ENCODE assay signal across 8 mouse cellular contexts in the genomic region with DNA sequence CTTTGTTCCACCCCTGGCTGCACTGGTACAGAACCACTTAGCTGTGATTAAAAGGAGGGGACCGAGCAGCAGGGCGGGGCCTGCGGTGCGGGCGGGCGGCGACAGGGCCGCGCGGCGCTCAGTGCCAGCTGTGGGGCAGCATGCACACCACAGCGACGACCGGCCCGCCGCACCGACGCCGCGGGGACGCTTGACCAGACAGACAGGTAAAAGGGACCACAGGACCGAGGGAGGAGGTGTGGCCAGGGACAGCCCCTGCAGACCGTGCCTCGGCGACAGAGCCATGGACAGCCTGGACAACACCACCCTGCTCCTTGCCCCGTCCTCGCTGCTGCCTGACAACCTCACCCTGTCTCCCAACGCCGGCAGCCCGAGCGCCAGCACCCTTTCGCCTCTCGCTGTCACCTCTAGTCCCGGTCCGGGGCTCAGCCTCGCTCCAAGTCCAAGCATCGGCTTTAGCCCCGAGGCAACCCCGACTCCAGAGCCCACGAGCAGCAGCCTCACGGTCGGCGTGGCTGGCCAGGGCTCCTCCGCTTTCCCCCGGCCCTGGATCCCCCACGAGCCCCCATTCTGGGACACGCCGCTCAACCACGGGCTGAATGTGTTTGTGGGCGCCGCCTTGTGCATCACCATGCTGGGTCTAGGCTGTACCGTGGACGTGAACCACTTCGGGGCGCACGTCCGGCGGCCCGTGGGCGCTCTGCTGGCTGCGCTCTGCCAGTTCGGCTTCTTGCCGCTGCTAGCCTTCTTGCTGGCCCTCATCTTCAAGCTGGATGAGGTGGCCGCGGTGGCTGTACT. TPM values are rescaled to one million over a fixed set of nuclear protein-coding genes. Genes with fewer than 3 reads are reported as not detected.
A peak's percentile ranks its signal among the peaks of the same experiment; 100 is the strongest.
DNase-seq lines count a peak whose midpoint lies in the region; ATAC-seq and TF ChIP-seq lines count a peak whose summit lies in the region.

A gene (plus strand): TSS at position 100 of the 798 bp plus-strand sequence.

- peak within 1 kb of the TSS; percentile 62 for H3K4me2 ChIP-seq in heart, postnatal 0 days (ENCODE audit: low read depth, low read length)
- peak within 1 kb of the TSS; percentile 67 for H3K4me2 ChIP-seq in limb, embryonic 14.5 days (replicated peaks; ENCODE audit: low read depth, low read length, severe bottlenecking)
- H3K4me2 ChIP-seq in myocyte (ENCODE audit: low read depth): peak within 1 kb of the TSS; percentile 6

- TF ChIP-seq POLR2A in limb, embryonic 14.5 days (IDR thresholded peaks at IDR 0.05; ENCODE audit: borderline replicate concordance, extremely low read depth, insufficient read depth, insufficient read length): no peak
- no peak for TF ChIP-seq POLR2A in myocyte (IDR thresholded peaks at IDR 0.05; ENCODE audit: insufficient read length, low read depth)

- TF ChIP-seq EP300 in heart, postnatal 0 days (IDR thresholded peaks at IDR 0.05; ENCODE audit: low read depth): no peak

- peak within 1 kb of the TSS; percentile 46 for H3K4me3 ChIP-seq in brown adipose tissue, adult 24 weeks (ENCODE audit: insufficient read depth, low read depth, low read length)
- H3K4me3 ChIP-seq in heart, postnatal 0 days (ENCODE audit: low read depth, low read length): peak within 1 kb of the TSS; percentile 42
- H3K4me3 ChIP-seq in limb, embryonic 14.5 days (replicated peaks; ENCODE audit: low read length): peak within 1 kb of the TSS; percentile 41
- no peak within 1 kb of the TSS for H3K4me3 ChIP-seq in myocyte

- H3K9ac ChIP-seq in heart, postnatal 0 days (replicated peaks; ENCODE audit: low read depth, low read length): no peak within 1 kb of the TSS
- H3K9ac ChIP-seq in limb, embryonic 14.5 days (ENCODE audit: low read depth, low read length, severe bottlenecking): peak within 1 kb of the TSS; percentile 38

- no peak within 1 kb of the TSS for H3K27ac ChIP-seq in brown adipose tissue, adult 24 weeks (replicated peaks; ENCODE audit: low read depth, low read length)
- H3K27ac ChIP-seq in heart, postnatal 0 days (ENCODE audit: low read depth): no peak within 1 kb of the TSS
- H3K27ac ChIP-seq in limb, embryonic 14.5 days (replicated peaks; ENCODE audit: low read depth, low read length): no peak within 1 kb of the TSS

- WGBS in heart, postnatal 0 days: 7% methylated on average over 64 of the region's 65 CpGs
- 7% methylated on average over 56 of the region's 65 CpGs for WGBS in limb, embryonic 14.5 days

- no peaks in the 10 kb centered on the region for H3K9me3 ChIP-seq in heart, postnatal 0 days (replicated peaks; ENCODE audit: control insufficient read depth, low read length)
- no peaks in the 10 kb centered on the region for H3K9me3 ChIP-seq in limb, embryonic 14.5 days (ENCODE audit: control insufficient read depth, low read length)

- peaks cover 22% of the 10 kb centered on the region for H3K27me3 ChIP-seq in heart, postnatal 0 days (ENCODE audit: control insufficient read depth, insufficient read depth, low read length)
- peaks cover 33% of the 10 kb centered on the region for H3K27me3 ChIP-seq in limb, embryonic 14.5 days (ENCODE audit: control insufficient read depth, insufficient read depth, low read length)
- peaks cover 11% of the 10 kb centered on the region for H3K27me3 ChIP-seq in myocyte (ENCODE audit: control insufficient read depth, insufficient read depth, insufficient read length)

- peak; percentile 71 for ATAC-seq in heart, postnatal 0 days (ENCODE audit: insufficient read depth, low read depth)
- peak; percentile 30 for ATAC-seq in limb, embryonic 14.5 days (ENCODE audit: low FRiP score, low read depth)
- ATAC-seq in frontal cortex, adult (ENCODE audit: low TSS enrichment): no peak

- DNase-seq in ovary, postnatal 36 days (ENCODE audit: low spot score): peak; percentile 15
- DNase-seq in ovary, postnatal 10 days (ENCODE audit: low spot score): no peak
- DNase-seq in heart, postnatal 0 days (ENCODE audit: low spot score): no peak
- no peak for DNase-seq in limb, embryonic 14.5 days (ENCODE audit: low spot score)
- no peak for DNase-seq in layer of hippocampus, adult 18-20 months (ENCODE audit: low spot score in 2 of 2)

- H3K36me3 ChIP-seq in heart, postnatal 0 days (replicated peaks; ENCODE audit: control insufficient read depth, insufficient read depth, low read length): no peaks in the 10 kb centered on the region
- no peaks in the 10 kb centered on the region for H3K36me3 ChIP-seq in limb, embryonic 14.5 days (ENCODE audit: control insufficient read depth, insufficient read depth, low read length)
- H3K36me3 ChIP-seq in myocyte (ENCODE audit: control insufficient read depth, insufficient read depth): no peaks in the 10 kb centered on the region

- H3ac ChIP-seq in myocyte (ENCODE audit: control insufficient read depth, insufficient read length): no peak within 1 kb of the TSS

- no peaks in the 10 kb centered on the region for H3K79me2 ChIP-seq in myocyte (ENCODE audit: control insufficient read depth, insufficient read depth)

- TF ChIP-seq CTCF in heart, postnatal 0 days (IDR thresholded peaks at IDR 0.05; ENCODE audit: low read depth): no peak

- peaks cover 4% of the 10 kb centered on the region for H3K4me1 ChIP-seq in brown adipose tissue, adult 24 weeks (ENCODE audit: control insufficient read depth, insufficient read depth, insufficient read length, low read length)
- H3K4me1 ChIP-seq in heart, postnatal 0 days (ENCODE audit: control insufficient read depth, insufficient read depth): peaks cover 7% of the 10 kb centered on the region
- no peaks in the 10 kb centered on the region for H3K4me1 ChIP-seq in limb, embryonic 14.5 days (ENCODE audit: control insufficient read depth, insufficient read depth, low read length)

TF ChIP-seq in myocyte, 11 proteins besides CTCF, POLR2A, EP300 and RAD21:
- TF ChIP-seq POLR2AphosphoS2 (IDR thresholded peaks at IDR 0.05; ENCODE audit: insufficient read length, low read depth): no peak
- TF ChIP-seq MAX (IDR thresholded peaks at IDR 0.05; ENCODE audit: low read depth): no peak
- no peak for TF ChIP-seq TCF12 (IDR thresholded peaks at IDR 0.05; ENCODE audit: insufficient read depth, poor library complexity, severe bottlenecking)
- TF ChIP-seq USF1 (IDR thresholded peaks at IDR 0.05; ENCODE audit: low read depth): no peak
- TF ChIP-seq MYOD1 (IDR thresholded peaks at IDR 0.05; ENCODE audit: control insufficient read depth in 1 of 3, insufficient read length in 2 of 3, low read depth in 2 of 3): peak in 1 of 3 experiments; percentile 27
- no peak for TF ChIP-seq TCF3 (IDR thresholded peaks at IDR 0.05; ENCODE audit: insufficient read length, low read depth)
- no peak for TF ChIP-seq CEBPB (IDR thresholded peaks at IDR 0.05; ENCODE audit: insufficient read depth, poor library complexity, severe bottlenecking)

RNA-seq across cellular contexts. Expression of the gene that starts here (rescaled TPM):
- polyA plus RNA-seq in brown adipose tissue, adult 24 weeks (2012; ENCODE audit: insufficient read depth, insufficient read length, missing spikeins): not detected in 2 replicates
- total RNA-seq in heart, postnatal 0 days (2014; rRNA removed; ENCODE audit: low replicate concordance): not detected in 2 replicates
- 0.19 TPM in 2 replicates for polyA plus RNA-seq in heart, postnatal 0 days (2015; fragmentation: Nextera tagmentation; extraction: Ambion mirVana)
- 0.96 and 1.1 TPM in 2 replicates for polyA plus RNA-seq in limb, embryonic 14.5 days (2012; rRNA removed)
- polyA plus RNA-seq in limb, embryonic 14.5 days (2014; fragmentation: Nextera tagmentation; extraction: Ambion mirVana): 0.28 and 0.43 TPM in 2 replicates
- polyA plus RNA-seq in myocyte (2012; fragmentation: generic; extraction: Trizol): 0.35 TPM
- under 1 TPM; 0.72 to 0.89 TPM for total RNA-seq in layer of hippocampus, adult 18-20 months (2021)

Comparison
In these comparisons a context has a peak if more than half of its experiments do, and no peak if none do; other contexts are left out.
1. Peak in ATAC-seq, H3K4me3 ChIP-seq and H3K4me2 ChIP-seq in heart, postnatal 0 days; RNA of the gene not detected or under 1 TPM.
2. H3K4me2 ChIP-seq: peak in every context shown above with its lines; median percentile 67 in limb, embryonic 14.5 days; 62 in heart, postnatal 0 days; 6 in myocyte.